Mouse (Mus musculus): ENCODE measurements at regions not wholly inside any gene's neighbourhood (a gene's known extent, or its start where the extent isn't known, plus 50 kb on each side); places are given as distances from the start of the nearest gene placed in this dataset.

DNA sequence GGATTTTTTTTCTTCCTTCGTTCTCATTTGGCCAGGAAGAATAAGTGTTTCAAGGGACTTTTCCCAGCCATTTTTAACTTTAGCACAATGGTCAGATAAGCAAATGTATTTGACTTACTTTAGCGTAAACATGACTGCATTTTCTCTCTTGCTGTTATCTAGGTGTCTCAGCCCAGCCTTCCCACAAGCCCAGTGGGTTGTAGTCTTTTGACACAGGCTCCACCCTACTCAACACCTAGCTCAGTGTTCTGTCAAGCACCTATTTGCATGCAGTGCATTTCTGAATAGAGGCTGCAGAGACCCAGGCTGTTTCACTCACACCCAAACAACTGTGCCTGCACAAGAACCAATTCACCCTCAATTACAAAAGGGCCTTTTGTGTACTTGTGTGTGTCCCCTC, 278.6 kb downstream of the Satb1 start:
- TF ChIP-seq CTCF (IDR thresholded peaks at IDR 0.05; ENCODE audit: extremely low read depth, insufficient read depth, insufficient read length, insufficient replicate concordance) (no peak), POLR2A (IDR thresholded peaks at IDR 0.05; ENCODE audit: low read depth, low read length) (no peak)

All from spleen, adult 2 months (tissue).